Mouse (Mus musculus): ENCODE data around the gene Rpl13. TPM values are rescaled to one million over a fixed set of nuclear protein-coding genes. Genes with fewer than 3 reads are reported as not detected.

The Rpl13 gene
- total RNA-seq, 1 experiment from 2014 or later = 1,861 TPM

- ATAC-seq (replicated peaks; ENCODE audit: insufficient number of reproducible peaks, low FRiP score, low TSS enrichment, poor library complexity, severe bottlenecking) = no peak
Measured at GRCm38 (mm10) chr8:123137645-123138077, 35.5 kb downstream of the Rpl13 start.

GRCm38 (mm10) chr8:123138741-123139140, 36.6 kb downstream of the Rpl13 start:
- no peak for ATAC-seq (replicated peaks; ENCODE audit: insufficient number of reproducible peaks, low FRiP score, low TSS enrichment, poor library complexity, severe bottlenecking)

GRCm38 (mm10) chr8:123141741-123142462, 39.8 kb downstream of the Rpl13 start:
- ATAC-seq (replicated peaks; ENCODE audit: insufficient number of reproducible peaks, low FRiP score, low TSS enrichment, poor library complexity, severe bottlenecking) = no peak

DNA sequence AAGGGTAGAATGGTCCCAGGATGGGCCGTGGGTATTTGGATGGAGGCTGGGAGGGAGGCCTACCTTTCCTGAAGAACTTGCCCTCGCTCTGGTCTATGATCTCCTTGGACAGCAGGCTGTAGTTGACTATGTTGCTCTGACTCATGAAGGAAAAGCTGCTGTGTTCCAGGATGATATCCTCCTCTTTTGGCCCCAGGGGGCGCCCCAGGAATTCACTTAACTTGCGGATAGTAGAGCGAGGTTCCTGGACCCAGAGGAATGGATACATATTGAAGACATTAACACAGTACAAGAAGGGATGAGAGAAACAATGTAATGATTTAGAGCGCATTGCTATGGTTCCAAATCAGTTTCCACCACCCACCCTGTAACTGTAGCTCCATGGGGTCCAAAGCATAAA, 43.1 kb downstream of the Rpl13 start:
- ATAC-seq (replicated peaks; ENCODE audit: insufficient number of reproducible peaks, low FRiP score, low TSS enrichment, poor library complexity, severe bottlenecking) = no peak

GRCm38 (mm10) chr8:123146390-123146789, 44.2 kb downstream of the Rpl13 start:
- ATAC-seq (replicated peaks; ENCODE audit: insufficient number of reproducible peaks, low FRiP score, low TSS enrichment, poor library complexity, severe bottlenecking) = no peak

- ATAC-seq (replicated peaks; ENCODE audit: insufficient number of reproducible peaks, low FRiP score, low TSS enrichment, poor library complexity, severe bottlenecking) = no peak
Measured at GRCm38 (mm10) chr8:123150737-123151171, 48.6 kb downstream of the Rpl13 start.

Other genes starting within 250 kb of the Rpl13 start
- gene Ankrd11, start 60.1 kb upstream of the Rpl13 start, total RNA-seq (2017) = 160 to 261 TPM (median 161 TPM) in 3 replicates
- gene Spg7, start 39.4 kb upstream of the Rpl13 start, total RNA-seq (2017) = 42.5 to 63.1 TPM (median 50.2 TPM) in 3 replicates
- 3.8 to 29.8 TPM (median 13.9 TPM) in 3 replicates for gene Cpne7, start 15.0 kb downstream of the Rpl13 start, total RNA-seq (2017)
- not detected in 3 replicates for gene Sult5a1, start 56.0 kb downstream of the Rpl13 start, total RNA-seq (2017)
- gene Dpep1, start 83.9 kb downstream of the Rpl13 start, total RNA-seq (2017) = not detected in 3 replicates
- gene Chmp1a, start 110.4 kb downstream of the Rpl13 start, total RNA-seq (2017) = 53.4 to 64.6 TPM (median 62.4 TPM) in 3 replicates
- not detected in 3 replicates for gene Spata33, start 110.5 kb downstream of the Rpl13 start, total RNA-seq (2017)
- gene Cdk10, start 122.5 kb downstream of the Rpl13 start, total RNA-seq (2017) = 25.8 to 42.8 TPM (median 39.1 TPM) in 3 replicates
- gene Spata2l, start 133.9 kb downstream of the Rpl13 start, total RNA-seq (2017) = 0.85 to 3.6 TPM (median 0.95 TPM) in 3 replicates
- 17.2 to 28.0 TPM (median 25.4 TPM) in 3 replicates for gene Zfp276, start 151.8 kb downstream of the Rpl13 start, total RNA-seq (2017)
- 28.2 to 59.4 TPM (median 54.9 TPM) in 3 replicates for gene Vps9d1, start 152.0 kb downstream of the Rpl13 start, total RNA-seq (2017)
- gene Fanca, start 216.2 kb downstream of the Rpl13 start, total RNA-seq (2017) = 11.2 to 31.4 TPM (median 24.6 TPM) in 3 replicates
- 0.32 TPM in 1 of 3 replicates, not detected in the others for gene Spire2, start 230.4 kb downstream of the Rpl13 start, total RNA-seq (2017)